Mouse (Mus musculus) heart, embryonic 15.5 days (tissue): ENCODE measurements around the gene Myrf. TPM values are rescaled to one million over a fixed set of nuclear protein-coding genes. Genes with fewer than 3 reads are reported as not detected.

Experiments used
- ATAC-seq: fragments of 200-750 bp; cut with Nextera tagmentation; replicated peaks from 2 replicates; pipeline ENCODE4 v1.8.0; 2017; ENCODE audit warnings: low read depth, moderate TSS enrichment; ENCODE audit not compliant: insufficient number of reproducible peaks, insufficient read depth, low FRiP score
- H3K27ac ChIP-seq: fragments of 300-500 bp; sonication (generic); 2 replicates; pipeline ENCODE4 v1.5.1; 2015; ENCODE audit warnings: mild to moderate bottlenecking, inconsistent platforms
- H3K27me3 ChIP-seq: fragments of 300-500 bp; sonication (generic); 2 replicates; pipeline ENCODE4 v1.6.1; 2015; ENCODE audit warnings: inconsistent platforms
- H3K36me3 ChIP-seq: fragments of 300-500 bp; sonication (generic); 2 replicates; pipeline ENCODE4 v1.6.1; 2015; ENCODE audit warnings: mild to moderate bottlenecking, inconsistent platforms
- H3K4me1 ChIP-seq: fragments of 300-500 bp; sonication (generic); replicated peaks from 2 replicates; pipeline ENCODE4 v1.6.1; 2015; ENCODE audit warnings: inconsistent platforms
- H3K4me2 ChIP-seq: fragments of 300-500 bp; sonication (generic); 2 replicates; pipeline ENCODE4 v1.6.1; 2015; ENCODE audit warnings: inconsistent platforms, mild to moderate bottlenecking, moderate library complexity
- H3K4me3 ChIP-seq: fragments of 300-500 bp; sonication (generic); 2 replicates; pipeline ENCODE4 v1.5.1; 2015; ENCODE audit warnings: mild to moderate bottlenecking, inconsistent platforms
- H3K9ac ChIP-seq: fragments of 300-500 bp; sonication (generic); 2 replicates; pipeline ENCODE4 v1.6.1; 2015; ENCODE audit warnings: mild to moderate bottlenecking, inconsistent platforms
- H3K9me3 ChIP-seq: fragments of 300-500 bp; sonication (generic); replicated peaks from 2 replicates; pipeline ENCODE4 v1.6.1; 2016; ENCODE audit warnings: inconsistent platforms
- WGBS: fragments of 180-500 bp; shearing (Covaris S2); methylation state at CpG from one replicate; pipeline ENCODE4 v1.1.7; 2015; ENCODE audit warnings: mixed read lengths; 5-methylcytosine and 5-hydroxymethylcytosine counted together
- polyA plus RNA-seq: library from polyadenylated mRNA; unstranded; fragments of >200 nt; fragmentation: Nextera tagmentation; extraction: Ambion mirVana; gene quantifications from 2 replicates; pipeline ENCODE4 v1.2.1, GENCODE M21; 2015

The Myrf gene
- 4.8 and 7.8 TPM in 2 replicates for polyA plus RNA-seq

DNA sequence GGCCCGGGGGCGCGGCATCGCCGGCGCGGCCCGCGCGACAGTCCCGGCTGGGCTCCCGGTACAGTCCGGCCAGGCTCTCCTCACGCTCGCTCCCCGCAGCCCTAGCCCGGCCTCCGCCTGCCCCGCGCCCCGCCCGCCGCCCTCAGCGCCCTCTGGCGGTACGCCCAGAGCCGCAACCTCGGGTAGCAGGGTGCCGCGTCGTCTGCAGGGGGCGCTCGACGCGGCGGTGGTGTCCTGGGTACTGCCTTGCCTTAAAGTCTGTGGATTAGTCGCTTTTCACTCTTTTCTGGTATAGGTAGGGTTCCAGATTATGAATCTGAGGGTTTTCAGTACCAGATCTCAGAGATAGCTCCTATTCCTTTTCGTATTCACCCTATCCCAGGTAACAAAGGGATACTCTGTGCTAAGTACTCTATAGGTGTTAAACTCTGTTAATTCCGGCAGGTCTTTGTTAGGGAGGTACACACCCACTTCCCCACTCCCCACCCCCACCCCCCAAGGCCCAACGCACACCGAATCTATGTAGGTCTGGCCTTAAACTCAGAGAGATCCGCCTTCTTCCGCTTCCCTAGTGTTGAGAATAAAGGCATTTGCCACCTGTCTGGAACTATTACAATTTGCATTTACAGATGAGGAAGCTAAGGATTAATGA is at the start of gene Myrf:
Gene Myrf (minus strand): TSS at position 95 of the 652 bp plus-strand sequence.
- 8% methylated on average over 43 of the region's 43 CpGs for WGBS
- ATAC-seq: peak; percentile 68
- peak within 1 kb of the TSS; percentile 53 for H3K9ac ChIP-seq
- peak within 1 kb of the TSS; percentile 52 for H3K4me3 ChIP-seq
- peak within 1 kb of the TSS; percentile 34; the same call in 1 of the 2 replicates for H3K27ac ChIP-seq
- peaks cover 22% of the 10 kb centered on the region for H3K4me1 ChIP-seq
- H3K9me3 ChIP-seq: no peaks in the 10 kb centered on the region
- peak within 1 kb of the TSS; percentile 95 for H3K4me2 ChIP-seq
- no peaks in the 10 kb centered on the region for H3K36me3 ChIP-seq
- H3K27me3 ChIP-seq: peaks cover 24% of the 10 kb centered on the region

DNA sequence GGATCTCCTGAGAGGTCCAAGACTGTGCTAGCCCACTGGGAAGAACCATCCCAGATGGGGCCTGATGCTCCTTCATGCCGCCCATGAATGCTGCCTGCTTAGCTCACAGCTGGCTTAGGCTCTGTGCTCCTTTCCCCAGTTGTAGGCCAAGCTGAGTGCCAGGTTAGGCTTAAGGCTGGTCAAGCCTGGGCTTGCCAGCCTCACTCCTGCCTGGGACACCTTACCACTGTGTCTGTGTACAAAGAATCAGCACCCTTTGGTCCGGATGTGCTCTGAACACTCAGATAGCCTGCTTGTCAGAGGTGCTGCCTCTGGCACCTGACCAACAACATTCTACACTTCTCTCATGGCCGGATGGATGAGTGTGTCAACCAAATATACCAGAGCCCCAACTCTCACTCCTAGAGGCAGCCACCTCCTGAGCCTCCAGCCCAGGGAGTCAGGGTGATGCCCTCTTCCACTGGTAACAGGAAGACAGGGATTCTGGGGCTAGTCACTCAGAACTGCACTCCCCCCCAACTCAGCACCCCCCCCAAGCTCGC is 49.1 kb upstream of the Myrf start:
- 53% methylated on average over 4 of the region's 4 CpGs for WGBS

GRCm38 (mm10) chr19:10288125-10289040 is 47.8 kb upstream of the Myrf start:
- Histone ChIP-seq H3K4me2 (no peak overlapping the region), H3K9ac (no peak overlapping the region), H3K27ac (no peak overlapping the region), H3K27me3 (0 out of 2 replicates have a peak, but pooled peaks cover 4% of the 10 kb centered on the region), H3K36me3 (no peaks in the 10 kb centered on the region), H3K4me3 (no peak overlapping the region), H3K9me3 (no peaks in the 10 kb centered on the region), H3K4me1 (peaks cover 35% of the 10 kb centered on the region)
- WGBS: 81% methylated on average over 8 of the region's 8 CpGs
- no peak for ATAC-seq

More for the DNA sequence above, 49.1 kb upstream of the Myrf start:
- ATAC-seq: 0 out of 2 replicates have a peak, but pooled peaks have one; percentile 2
- Histone ChIP-seq H3K9ac (no peak overlapping the region), H3K9me3 (no peaks in the 10 kb centered on the region), H3K36me3 (no peaks in the 10 kb centered on the region), H3K27me3 (peaks cover 4% of the 10 kb centered on the region; the same call in 1 of the 2 replicates), H3K4me3 (no peak overlapping the region), H3K4me1 (peaks cover 46% of the 10 kb centered on the region), H3K4me2 (no peak overlapping the region), H3K27ac (peak overlapping the region; percentile 5; the same call in 1 of the 2 replicates)

GRCm38 (mm10) chr19:10286458-10286872 is 45.9 kb upstream of the Myrf start:
- no peak overlapping the region for H3K4me2 ChIP-seq
- no peak overlapping the region for H3K9ac ChIP-seq
- H3K27ac ChIP-seq: no peak overlapping the region
- no peak; the same call in 1 of the 2 replicates for ATAC-seq
- 77% methylated on average over 10 of the region's 10 CpGs for WGBS
- no peak overlapping the region for H3K4me3 ChIP-seq
- H3K36me3 ChIP-seq: no peaks in the 10 kb centered on the region
- peaks cover 32% of the 10 kb centered on the region for H3K4me1 ChIP-seq
- 0 out of 2 replicates have a peak, but pooled peaks cover 6% of the 10 kb centered on the region for H3K27me3 ChIP-seq
- H3K9me3 ChIP-seq: no peaks in the 10 kb centered on the region

DNA sequence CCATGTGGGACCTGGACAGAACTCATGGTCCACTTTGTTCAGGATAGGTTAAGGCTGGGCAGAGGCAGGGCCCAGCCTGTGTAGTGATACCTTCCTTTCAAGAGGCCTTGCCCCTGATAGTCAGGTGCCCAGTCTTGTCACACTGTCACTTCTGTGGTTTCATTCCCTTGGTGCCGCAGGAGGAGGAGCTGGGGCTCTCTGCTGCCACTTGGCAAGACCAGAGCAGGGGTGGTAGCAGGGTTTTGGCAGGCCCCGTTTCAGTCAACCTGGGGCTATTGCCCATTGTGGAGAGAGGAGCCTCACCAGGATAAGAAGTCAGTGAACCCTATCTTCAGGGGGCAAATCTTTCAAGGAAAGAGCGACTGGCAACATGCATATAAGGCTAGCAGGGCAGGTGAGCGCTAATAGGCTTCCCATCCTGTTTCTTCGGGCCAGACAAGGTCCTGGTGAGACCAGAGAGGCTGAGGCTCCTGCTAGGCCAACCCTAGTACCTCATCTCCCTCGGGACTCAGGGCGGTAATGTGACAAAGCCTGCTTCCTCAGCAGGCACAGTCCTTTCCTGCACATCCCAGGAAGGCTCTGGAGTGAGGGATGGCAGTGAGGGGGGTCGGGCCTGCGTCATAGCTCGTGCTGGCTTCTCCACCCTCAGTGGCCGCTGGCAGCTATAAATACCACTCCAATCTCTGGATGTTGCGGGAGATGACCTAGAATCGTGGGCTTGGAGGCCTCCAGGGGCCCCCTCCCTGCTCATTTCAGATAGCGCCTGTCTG is 40.4 kb upstream of the Myrf start:
- Histone ChIP-seq H3K36me3 (no peaks in the 10 kb centered on the region), H3K4me1 (peaks cover 50% of the 10 kb centered on the region), H3K4me2 (no peak overlapping the region), H3K27ac (no peak overlapping the region), H3K9me3 (no peaks in the 10 kb centered on the region), H3K9ac (no peak overlapping the region), H3K27me3 (0 out of 2 replicates have a peak, but pooled peaks cover 4% of the 10 kb centered on the region), H3K4me3 (no peak overlapping the region)
- WGBS: 38% methylated on average over 14 of the region's 14 CpGs
- ATAC-seq: no peak

- Histone ChIP-seq H3K27ac (no peak overlapping the region), H3K27me3 (0 out of 2 replicates have a peak, but pooled peaks cover 7% of the 10 kb centered on the region), H3K4me2 (no peak overlapping the region), H3K9me3 (no peaks in the 10 kb centered on the region), H3K9ac (no peak overlapping the region), H3K4me1 (peaks cover 49% of the 10 kb centered on the region), H3K36me3 (no peaks in the 10 kb centered on the region), H3K4me3 (no peak overlapping the region)
- ATAC-seq: no peak
- WGBS: 66% methylated on average over 9 of the region's 9 CpGs
Measured at GRCm38 (mm10) chr19:10279668-10280067, 39.1 kb upstream of the Myrf start.

DNA sequence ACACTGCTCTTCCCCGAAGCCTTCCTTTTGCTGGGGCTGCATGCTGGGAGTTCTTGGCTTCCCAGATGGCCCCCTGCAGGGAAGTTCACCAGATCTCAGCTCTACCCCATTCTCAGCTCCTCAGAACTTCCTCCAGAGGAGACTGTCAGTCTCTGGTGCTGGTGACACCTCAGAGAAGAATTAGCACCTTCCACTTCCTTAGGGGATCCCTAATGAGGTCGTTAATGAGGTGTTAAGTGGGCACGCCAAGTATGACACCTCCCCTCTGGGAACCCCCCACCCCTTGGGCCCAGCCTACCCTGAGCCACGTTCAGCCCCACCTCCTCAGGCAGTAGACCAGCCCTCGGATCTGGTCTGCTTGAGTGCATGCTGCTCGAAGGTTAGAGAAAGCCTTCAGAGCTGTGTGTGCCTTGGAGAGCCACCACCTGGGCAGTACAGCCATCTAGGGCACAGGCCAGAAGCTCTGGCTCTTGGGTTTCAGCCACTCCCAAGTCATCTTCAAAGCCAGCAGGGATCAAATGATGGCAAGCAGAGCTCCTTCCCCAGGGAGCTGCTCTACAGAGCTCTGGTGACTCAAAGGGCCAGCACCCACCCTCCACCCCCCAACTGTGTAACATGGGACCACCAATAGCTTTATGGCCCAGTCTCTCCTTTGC is 38.2 kb upstream of the Myrf start:
- Histone ChIP-seq H3K4me3 (no peak overlapping the region), H3K9ac (no peak overlapping the region), H3K27me3 (0 out of 2 replicates have a peak, but pooled peaks cover 7% of the 10 kb centered on the region), H3K27ac (no peak overlapping the region), H3K4me1 (peaks cover 55% of the 10 kb centered on the region), H3K4me2 (no peak overlapping the region), H3K9me3 (no peaks in the 10 kb centered on the region), H3K36me3 (no peaks in the 10 kb centered on the region)
- no peak for ATAC-seq
- 46% methylated on average over 6 of the region's 6 CpGs for WGBS

- Histone ChIP-seq H3K4me1 (peaks cover 65% of the 10 kb centered on the region), H3K27me3 (0 out of 2 replicates have a peak, but pooled peaks cover 7% of the 10 kb centered on the region), H3K9me3 (no peaks in the 10 kb centered on the region), H3K4me3 (no peak overlapping the region), H3K9ac (no peak overlapping the region), H3K4me2 (peak overlapping the region; percentile 24; the same call in 1 of the 2 replicates), H3K36me3 (no peaks in the 10 kb centered on the region), H3K27ac (no peak overlapping the region; the same call in 1 of the 2 replicates)
- WGBS: 55% methylated on average over 5 of the region's 5 CpGs
- ATAC-seq: no peak; the same call in 1 of the 2 replicates
Measured at GRCm38 (mm10) chr19:10277759-10278158, 37.2 kb upstream of the Myrf start.

DNA sequence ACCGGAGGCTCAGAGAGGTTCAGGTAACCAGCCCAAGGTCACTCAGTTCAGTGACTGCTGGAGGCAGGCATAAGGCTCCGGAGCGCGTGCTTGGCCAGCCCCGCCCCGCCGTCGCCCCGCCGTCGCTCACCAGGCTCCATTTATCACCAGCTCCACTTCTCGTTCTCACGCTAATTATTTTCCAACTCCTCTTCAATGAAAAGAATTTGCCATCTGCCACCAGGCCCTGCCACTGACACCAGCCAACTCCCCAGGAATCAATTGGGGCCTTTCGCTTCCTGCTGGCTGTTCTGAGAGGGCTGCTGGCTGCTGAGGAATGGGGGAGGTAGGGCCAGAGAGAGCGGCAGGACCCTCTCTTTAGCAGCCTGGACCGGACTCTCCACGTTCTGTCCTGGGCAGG is 36.8 kb upstream of the Myrf start:
- ATAC-seq: no peak
- Histone ChIP-seq H3K27me3 (0 out of 2 replicates have a peak, but pooled peaks cover 5% of the 10 kb centered on the region), H3K4me1 (peaks cover 68% of the 10 kb centered on the region), H3K4me2 (peak overlapping the region; percentile 24), H3K9me3 (no peaks in the 10 kb centered on the region), H3K27ac (no peak overlapping the region; the same call in 1 of the 2 replicates), H3K9ac (no peak overlapping the region), H3K4me3 (no peak overlapping the region), H3K36me3 (no peaks in the 10 kb centered on the region)
- 12% methylated on average over 17 of the region's 17 CpGs for WGBS

- ATAC-seq: no peak
- Histone ChIP-seq H3K36me3 (no peaks in the 10 kb centered on the region), H3K9me3 (no peaks in the 10 kb centered on the region), H3K9ac (no peak overlapping the region), H3K4me3 (no peak overlapping the region), H3K27me3 (0 out of 2 replicates have a peak, but pooled peaks cover 2% of the 10 kb centered on the region), H3K4me2 (no peak overlapping the region), H3K27ac (no peak overlapping the region), H3K4me1 (peaks cover 68% of the 10 kb centered on the region)
- 70% methylated on average over 12 of the region's 12 CpGs for WGBS
Measured at GRCm38 (mm10) chr19:10276483-10277144, 36.1 kb upstream of the Myrf start.
